Mouse (Mus musculus) myocyte (in vitro differentiated cells): ENCODE results near the gene St8sia1. TPM values are rescaled to one million over a fixed set of nuclear protein-coding genes. Genes with fewer than 3 reads are reported as not detected.

Experiments used
- H3K27me3 ChIP-seq: one replicate; pipeline ENCODE4 v1.6.1; 2011; ENCODE audit not compliant: control insufficient read depth, insufficient read depth, insufficient read length
- H3K36me3 ChIP-seq: one replicate; pipeline ENCODE4 v1.6.1; 2011; ENCODE audit not compliant: control insufficient read depth, insufficient read depth
- H3K4me2 ChIP-seq: one replicate; pipeline ENCODE4 v1.6.1; 2011; ENCODE audit warnings: low read depth, control low read depth
- H3K4me3 ChIP-seq: one replicate; pipeline ENCODE4 v1.5.1; 2011; ENCODE audit warnings: mild to moderate bottlenecking, control low read depth, moderate library complexity
- H3K79me2 ChIP-seq: one replicate; pipeline ENCODE4 v1.6.1; 2011; ENCODE audit not compliant: control insufficient read depth, insufficient read depth
- H3ac ChIP-seq: one replicate; pipeline ENCODE4 v1.6.1; 2011; ENCODE audit not compliant: control insufficient read depth, insufficient read length
- CEBPB ChIP-seq: IDR thresholded peaks from 2 replicates; pipeline ENCODE4 v1.6.1; 2011; ENCODE audit warnings: mild to moderate bottlenecking, moderate library complexity; ENCODE audit not compliant: poor library complexity, insufficient read depth, severe bottlenecking
- E2F4 ChIP-seq: IDR thresholded peaks from one replicate; pipeline ENCODE4 v1.6.1; 2011; ENCODE audit warnings: mild to moderate bottlenecking, control low read depth, moderate library complexity; ENCODE audit not compliant: insufficient read depth
- MAX ChIP-seq: IDR thresholded peaks from one replicate; pipeline ENCODE4 v1.6.1; 2011; ENCODE audit warnings: low read depth, mild to moderate bottlenecking, control low read depth
- MYOD1 ChIP-seq, 3 experiments: IDR thresholded peaks; one replicate each; pipeline ENCODE4 v1.6.1; 2011; ENCODE audit warnings: control low read depth in 2 of 3, low read depth in 2 of 3, mild to moderate bottlenecking in 2 of 3, moderate library complexity in 1 of 3; ENCODE audit not compliant: insufficient read length in 2 of 3, control insufficient read depth in 1 of 3
- MYOG ChIP-seq, 3 experiments: IDR thresholded peaks; one replicate each; pipeline ENCODE4 v1.6.1; 2011; ENCODE audit warnings: control low read depth in 2 of 3, low read depth in 2 of 3, mild to moderate bottlenecking in 2 of 3; ENCODE audit not compliant: insufficient read length in 2 of 3, control insufficient read depth in 1 of 3, insufficient read depth in 1 of 3
- POLR2A ChIP-seq: IDR thresholded peaks from one replicate; pipeline ENCODE4 v1.6.1; 2011; ENCODE audit warnings: low read depth, mild to moderate bottlenecking, control low read depth, moderate library complexity; ENCODE audit not compliant: insufficient read length
- POLR2AphosphoS2 ChIP-seq: IDR thresholded peaks from one replicate; pipeline ENCODE4 v1.6.1; 2011; ENCODE audit warnings: low read depth, control low read depth; ENCODE audit not compliant: insufficient read length
- REST ChIP-seq: IDR thresholded peaks from one replicate; pipeline ENCODE4 v1.6.1; 2011; ENCODE audit warnings: mild to moderate bottlenecking, control low read depth, moderate library complexity; ENCODE audit not compliant: insufficient read depth, insufficient read length
- TCF12 ChIP-seq: IDR thresholded peaks from one replicate; pipeline ENCODE4 v1.6.1; 2011; ENCODE audit warnings: mild to moderate bottlenecking, control low read depth; ENCODE audit not compliant: poor library complexity, insufficient read depth, severe bottlenecking
- TCF3 ChIP-seq: IDR thresholded peaks from one replicate; pipeline ENCODE4 v1.6.1; 2011; ENCODE audit warnings: low read depth, control low read depth; ENCODE audit not compliant: insufficient read length
- USF1 ChIP-seq: IDR thresholded peaks from one replicate; pipeline ENCODE4 v1.6.1; 2011; ENCODE audit warnings: low read depth, mild to moderate bottlenecking, control low read depth, moderate library complexity
- polyA plus RNA-seq: library from polyadenylated mRNA; unstranded; fragments of >200 nt; fragmentation: generic; extraction: Trizol; gene quantifications from one replicate; pipeline ENCODE4 v1.2.1, GENCODE M21; 2012; ENCODE audit warnings: missing spikeins

The St8sia1 gene
- polyA plus RNA-seq, 1 experiment, result 0.02 TPM

DNA sequence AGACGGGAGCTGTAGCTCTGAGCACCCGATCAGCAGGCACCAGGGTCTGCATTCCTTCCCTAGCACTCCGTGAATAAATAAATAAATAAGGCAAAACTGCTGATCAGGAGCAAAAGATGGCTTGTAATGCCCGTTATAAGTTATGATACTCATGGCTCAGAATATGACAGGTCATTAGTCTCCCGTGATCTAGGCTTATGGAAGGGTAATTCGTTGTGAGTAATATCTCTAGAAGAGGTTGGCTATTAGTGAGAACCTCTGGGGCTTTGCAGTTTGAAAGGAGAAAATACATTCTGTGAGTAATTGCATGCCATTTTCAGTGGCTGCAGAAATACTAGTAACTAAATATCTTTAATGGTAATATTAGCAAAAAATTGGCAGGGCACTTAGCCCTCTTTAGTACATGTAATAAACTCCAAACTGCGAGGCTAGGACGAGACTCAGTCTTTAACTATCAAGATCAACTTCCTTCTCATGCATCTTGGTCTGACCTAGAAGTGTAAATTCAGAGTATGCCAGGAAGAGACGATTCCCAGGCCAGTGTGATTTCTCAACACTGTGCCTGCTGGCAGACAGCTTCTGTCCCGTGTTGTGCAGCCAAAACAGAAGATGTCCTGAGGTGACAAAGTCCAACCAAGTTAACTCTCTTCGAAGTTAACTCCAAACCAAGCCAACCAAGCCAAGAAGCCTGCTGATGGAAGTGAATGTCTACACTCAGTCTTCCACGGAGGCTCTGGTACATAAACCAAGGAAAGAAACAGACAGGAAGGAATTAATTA is 34.2 kb upstream of the St8sia1 start:
- no peak overlapping the region for H3K4me2 ChIP-seq
- TF ChIP-seq REST (no peak), USF1 (no peak), POLR2AphosphoS2 (no peak)

DNA sequence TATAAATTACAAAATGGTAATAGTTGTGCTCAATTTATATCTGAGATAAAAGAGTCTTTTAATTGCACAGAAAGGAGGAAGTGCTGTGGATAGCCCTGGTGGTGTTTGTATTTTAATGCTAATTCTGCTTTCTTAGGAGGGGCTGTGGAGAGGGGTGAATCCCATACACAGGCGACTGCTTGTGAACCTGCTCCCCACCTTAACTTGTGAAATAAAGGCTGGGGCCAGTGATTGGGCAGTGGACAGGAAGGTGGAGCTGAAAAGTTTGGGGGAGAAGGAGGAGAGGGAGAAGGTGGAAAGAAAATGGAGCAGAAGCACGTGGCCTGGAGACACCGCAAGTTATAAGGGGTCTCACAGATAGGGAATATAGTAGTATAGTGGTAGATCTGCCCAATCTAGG is 32.6 kb upstream of the St8sia1 start:
- Histone ChIP-seq H3K4me3 (no peak overlapping the region), H3K4me2 (no peak overlapping the region), H3ac (no peak overlapping the region), H3K36me3 (no peaks in the 10 kb centered on the region), H3K27me3 (peaks cover 5% of the 10 kb centered on the region), H3K79me2 (no peaks in the 10 kb centered on the region)
- TF ChIP-seq POLR2A, result no peak
- TF ChIP-seq TCF12, result no peak
- no peak for TF ChIP-seq MAX
- TF ChIP-seq MYOG (IDR thresholded peaks at IDR 0.05; ENCODE audit: control insufficient read depth in 1 of 3, insufficient read depth in 1 of 3, insufficient read length in 2 of 3, low read depth in 2 of 3), result no peak
- no peak for TF ChIP-seq CEBPB

More for the DNA sequence above, 34.2 kb upstream of the St8sia1 start:
- Histone ChIP-seq H3K27me3 (no peaks in the 10 kb centered on the region), H3K4me3 (no peak overlapping the region), H3K36me3 (no peaks in the 10 kb centered on the region), H3K79me2 (no peaks in the 10 kb centered on the region), H3ac (no peak overlapping the region)

DNA sequence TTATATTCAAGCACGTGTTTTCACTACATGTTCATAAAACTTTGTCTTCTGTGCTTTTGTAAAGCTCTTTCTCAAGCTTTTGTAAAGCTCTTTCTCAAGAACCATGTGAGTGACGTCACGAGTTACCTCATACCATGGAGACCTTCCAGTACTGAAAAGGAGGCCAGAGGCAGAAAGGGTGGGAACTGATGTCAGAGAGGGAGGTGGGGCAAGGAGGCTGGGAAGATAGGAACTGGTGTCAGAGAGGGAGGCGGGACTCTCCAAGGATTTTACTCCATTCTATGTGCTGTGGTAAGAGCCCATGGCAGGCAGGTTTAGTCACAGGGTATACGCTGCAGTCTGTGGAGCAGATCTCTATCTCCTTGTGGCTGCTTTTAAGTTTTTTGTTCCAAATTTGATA is 31.3 kb upstream of the St8sia1 start:
- Histone ChIP-seq H3K27me3 (peaks cover 5% of the 10 kb centered on the region), H3K79me2 (no peaks in the 10 kb centered on the region)

GRCm38 (mm10) chr6:142994821-142995220 is 30.6 kb upstream of the St8sia1 start:
- no peaks in the 10 kb centered on the region for H3K79me2 ChIP-seq
- H3K4me2 ChIP-seq, result no peak overlapping the region
- H3K36me3 ChIP-seq, result no peaks in the 10 kb centered on the region
- H3K27me3 ChIP-seq, result peaks cover 5% of the 10 kb centered on the region
- no peak overlapping the region for H3ac ChIP-seq
- no peak overlapping the region for H3K4me3 ChIP-seq
- TF ChIP-seq POLR2AphosphoS2 (no peak), MYOG (IDR thresholded peaks at IDR 0.05; ENCODE audit: control insufficient read depth in 1 of 3, insufficient read depth in 1 of 3, insufficient read length in 2 of 3, low read depth in 2 of 3) (no peak), E2F4 (no peak), TCF12 (no peak)

More for the DNA sequence above, 31.3 kb upstream of the St8sia1 start:
- TF ChIP-seq TCF12 (no peak), POLR2AphosphoS2 (no peak), TCF3 (no peak), REST (no peak), USF1 (no peak)
- H3K4me3 ChIP-seq, result no peak overlapping the region
- H3K4me2 ChIP-seq, result no peak overlapping the region
- H3K36me3 ChIP-seq, result no peaks in the 10 kb centered on the region
- H3ac ChIP-seq, result no peak overlapping the region

- H3K36me3 ChIP-seq, result no peaks in the 10 kb centered on the region
- TF ChIP-seq MYOD1 (IDR thresholded peaks at IDR 0.05; ENCODE audit: control insufficient read depth in 1 of 3, insufficient read length in 2 of 3, low read depth in 2 of 3), result peak in 2 of 3 experiments; percentile 5 to 10
- TF ChIP-seq MYOG (IDR thresholded peaks at IDR 0.05; ENCODE audit: control insufficient read depth in 1 of 3, insufficient read depth in 1 of 3, insufficient read length in 2 of 3, low read depth in 2 of 3), result peak in 1 of 3 experiments; percentile 36
- no peak for TF ChIP-seq USF1
- no peaks in the 10 kb centered on the region for H3K79me2 ChIP-seq
- no peak overlapping the region for H3ac ChIP-seq
- H3K4me2 ChIP-seq, result no peak overlapping the region
- no peak overlapping the region for H3K4me3 ChIP-seq
- peaks cover 5% of the 10 kb centered on the region for H3K27me3 ChIP-seq
Observed at GRCm38 (mm10) chr6:142993705-142994698, 29.8 kb upstream of the St8sia1 start.
